Mouse (Mus musculus) stomach, embryonic 16.5 days (tissue): ENCODE measurements at regions not wholly inside any gene's neighbourhood (a gene's known extent, or its start where the extent isn't known, plus 50 kb on each side); places are given as distances from the start of the nearest gene placed in this dataset.

Experiments
- ATAC-seq: fragments of 200-750 bp; cut with Nextera tagmentation; 2 replicates; pipeline ENCODE4 v1.8.0; 2017; ENCODE audit warnings: moderate number of reproducible peaks, moderate TSS enrichment; ENCODE audit not compliant: insufficient read depth, low FRiP score
- H3K27ac ChIP-seq: fragments of 300-500 bp; sonication (generic); 2 replicates; pipeline ENCODE4 v1.5.1; 2014; ENCODE audit warnings: low read length
- H3K27me3 ChIP-seq: fragments of 300-500 bp; sonication (generic); 2 replicates; pipeline ENCODE4 v1.6.1; 2014; ENCODE audit warnings: low read length, control low read depth, mixed read lengths; ENCODE audit not compliant: control insufficient read depth, insufficient read depth
- H3K36me3 ChIP-seq: fragments of 300-500 bp; sonication (generic); 2 replicates; pipeline ENCODE4 v1.6.1; 2014; ENCODE audit warnings: low read length; ENCODE audit not compliant: control insufficient read depth, insufficient read depth
- H3K4me1 ChIP-seq: fragments of 300-500 bp; sonication (generic); 2 replicates; pipeline ENCODE4 v1.6.1; 2014; ENCODE audit warnings: low read length, control low read depth, mixed read lengths; ENCODE audit not compliant: control insufficient read depth, insufficient read depth
- H3K4me2 ChIP-seq: fragments of 300-500 bp; sonication (generic); 2 replicates; pipeline ENCODE4 v1.6.1; 2014; ENCODE audit warnings: low read depth, low read length, mixed read lengths
- H3K4me3 ChIP-seq: fragments of 300-500 bp; sonication (generic); replicated peaks from 2 replicates; pipeline ENCODE4 v1.5.1; 2014; ENCODE audit warnings: mild to moderate bottlenecking, low read length
- H3K9ac ChIP-seq: fragments of 300-500 bp; sonication (generic); 2 replicates; pipeline ENCODE4 v1.6.1; 2014; ENCODE audit warnings: low read length
- H3K9me3 ChIP-seq: fragments of 300-500 bp; sonication (generic); replicated peaks from 2 replicates; pipeline ENCODE4 v1.6.1; 2016; ENCODE audit warnings: low read length, control low read depth; ENCODE audit not compliant: control insufficient read depth
- WGBS: fragments of 180-500 bp; shearing (Covaris S2); extraction: QIAGEN DNeasy Blood & Tissue Kit; methylation state at CpG from one replicate; pipeline ENCODE4 v1.1.7; 2014; 5-methylcytosine and 5-hydroxymethylcytosine counted together

DNA sequence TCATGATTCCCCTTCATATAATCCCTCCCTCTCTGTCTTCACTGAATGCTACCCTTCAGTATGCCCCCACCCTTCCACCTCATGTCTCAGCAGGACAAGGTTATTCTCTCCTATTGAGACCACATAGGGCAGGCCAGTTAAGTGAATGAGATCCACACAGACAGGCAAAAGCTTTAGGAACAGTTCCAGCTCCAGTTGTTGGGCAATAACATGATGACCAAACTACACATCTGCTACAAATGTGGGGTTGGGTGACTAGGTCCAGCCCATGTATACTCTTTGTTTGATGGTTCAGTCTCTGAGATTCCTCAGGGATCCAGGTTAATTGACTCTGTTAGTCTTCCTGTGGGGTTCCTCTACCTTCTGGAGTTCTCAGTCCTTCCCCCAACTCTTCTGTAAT, 269.5 kb upstream of the Col3a1 start:
- no peak overlapping the region for H3K9ac ChIP-seq
- no peaks in the 10 kb centered on the region for H3K9me3 ChIP-seq
- H3K4me1 ChIP-seq = no peaks in the 10 kb centered on the region
- H3K4me2 ChIP-seq = no peak overlapping the region
- H3K27ac ChIP-seq = peak overlapping the region; percentile 6; the same call in 1 of the 2 replicates
- ATAC-seq = no peak
- no peaks in the 10 kb centered on the region for H3K27me3 ChIP-seq
- no peak overlapping the region for H3K4me3 ChIP-seq
- H3K36me3 ChIP-seq = no peaks in the 10 kb centered on the region

DNA sequence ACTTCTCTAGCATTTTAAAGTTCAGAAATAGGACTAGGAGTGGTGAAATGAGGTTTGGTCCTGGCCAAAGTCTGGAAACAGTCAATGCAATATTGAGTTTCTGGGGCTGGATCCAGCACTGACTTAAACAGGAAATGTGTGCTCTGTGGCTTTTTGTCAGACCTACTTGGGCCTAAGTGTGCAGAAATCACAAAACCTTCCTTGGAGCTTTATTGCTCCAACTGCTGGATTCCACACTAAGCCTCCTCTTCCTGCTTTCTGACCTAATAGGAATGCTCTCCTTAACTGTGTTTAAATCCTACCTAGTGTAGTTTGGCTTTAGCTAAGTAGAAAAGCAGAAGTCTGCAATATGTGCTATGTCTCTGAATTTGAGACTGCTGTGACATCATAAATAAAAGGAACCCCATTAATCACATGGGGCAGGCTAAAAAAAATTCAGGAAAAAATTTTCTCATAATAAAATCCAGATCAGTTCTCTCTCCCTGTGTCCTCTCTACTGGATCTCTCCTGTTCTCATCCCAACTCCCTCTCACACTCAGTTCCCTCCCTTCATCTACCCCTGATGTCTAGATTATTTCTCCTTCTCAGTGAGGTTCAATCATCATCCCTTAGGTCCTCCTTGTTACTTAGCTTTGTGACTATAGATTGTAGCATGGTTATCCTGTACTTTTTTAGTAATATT, 268.0 kb upstream of the Col3a1 start:
- peak overlapping the region; percentile 65 for H3K27ac ChIP-seq
- no peaks in the 10 kb centered on the region for H3K36me3 ChIP-seq
- no peak overlapping the region for H3K4me2 ChIP-seq
- H3K27me3 ChIP-seq = no peaks in the 10 kb centered on the region
- H3K4me1 ChIP-seq = no peaks in the 10 kb centered on the region
- peak; percentile 93 for ATAC-seq
- no peaks in the 10 kb centered on the region for H3K9me3 ChIP-seq
- no peak overlapping the region for H3K9ac ChIP-seq
- H3K4me3 ChIP-seq = no peak overlapping the region

DNA sequence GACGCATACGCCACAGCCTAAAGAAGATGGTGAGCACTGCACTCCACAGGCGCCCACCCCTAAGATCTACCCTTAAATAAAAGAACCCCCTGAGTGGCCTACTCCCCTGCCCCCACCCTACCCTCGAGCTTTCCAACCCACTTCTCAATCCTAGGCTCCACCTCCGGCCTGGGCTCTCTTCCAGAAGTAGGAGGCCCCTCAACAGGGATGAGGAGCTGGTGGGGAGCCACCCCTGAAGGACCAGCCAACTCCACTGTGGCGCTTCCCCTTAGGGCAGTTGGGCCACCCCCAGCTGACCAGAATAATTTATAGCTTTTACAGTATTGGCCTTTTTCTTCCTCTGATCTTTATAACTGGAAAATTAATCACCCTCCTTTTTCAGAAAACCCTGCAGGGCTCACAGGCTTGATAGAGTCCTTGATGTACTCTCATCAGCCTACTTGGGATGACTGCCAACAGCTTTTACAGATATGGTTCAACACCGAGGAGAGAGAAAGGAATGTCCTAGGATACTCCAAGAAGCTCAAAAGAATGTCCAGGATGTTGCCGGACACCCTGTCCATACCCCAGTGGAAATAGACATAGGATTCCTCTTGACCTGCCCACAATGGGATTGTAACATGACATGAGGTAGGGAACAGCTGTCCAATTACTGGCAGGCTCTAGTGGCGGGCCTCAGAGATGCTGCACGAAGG, 220.3 kb upstream of the Col3a1 start:
- Histone ChIP-seq H3K27ac (no peak overlapping the region), H3K9ac (no peak overlapping the region), H3K9me3 (no peaks in the 10 kb centered on the region), H3K36me3 (no peaks in the 10 kb centered on the region), H3K4me2 (no peak overlapping the region), H3K27me3 (no peaks in the 10 kb centered on the region), H3K4me1 (no peaks in the 10 kb centered on the region), H3K4me3 (no peak overlapping the region)
- 77% methylated on average over 10 of the region's 10 CpGs for WGBS
- peak; percentile 50; the same call in 1 of the 2 replicates for ATAC-seq

DNA sequence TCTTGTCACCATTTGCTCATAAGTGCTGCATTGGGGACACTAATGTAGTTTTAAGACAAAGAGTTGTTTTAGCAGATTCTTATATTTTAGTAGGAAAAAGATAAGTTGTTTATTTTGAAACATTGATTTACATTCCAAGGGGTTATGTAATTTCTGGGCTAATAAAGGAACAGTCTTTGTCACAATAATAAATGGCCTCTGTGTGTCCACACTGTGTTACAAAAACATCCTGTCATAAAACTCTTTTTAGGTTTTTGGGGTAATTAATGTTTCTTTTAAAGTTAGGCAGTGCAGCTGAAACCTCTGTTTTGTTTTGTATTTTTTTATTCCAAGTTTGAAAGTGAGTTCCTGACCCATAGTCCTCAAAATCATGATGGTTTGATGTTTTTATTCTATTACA, 210.4 kb upstream of the Col3a1 start:
- no peaks in the 10 kb centered on the region for H3K27me3 ChIP-seq
- no peak overlapping the region for H3K4me3 ChIP-seq
- H3K27ac ChIP-seq = no peak overlapping the region
- H3K4me2 ChIP-seq = no peak overlapping the region
- H3K9ac ChIP-seq = no peak overlapping the region
- no peaks in the 10 kb centered on the region for H3K36me3 ChIP-seq
- H3K9me3 ChIP-seq = 0 out of 2 replicates have a peak, but pooled peaks cover 3% of the 10 kb centered on the region
- no peaks in the 10 kb centered on the region for H3K4me1 ChIP-seq
- ATAC-seq = no peak

DNA sequence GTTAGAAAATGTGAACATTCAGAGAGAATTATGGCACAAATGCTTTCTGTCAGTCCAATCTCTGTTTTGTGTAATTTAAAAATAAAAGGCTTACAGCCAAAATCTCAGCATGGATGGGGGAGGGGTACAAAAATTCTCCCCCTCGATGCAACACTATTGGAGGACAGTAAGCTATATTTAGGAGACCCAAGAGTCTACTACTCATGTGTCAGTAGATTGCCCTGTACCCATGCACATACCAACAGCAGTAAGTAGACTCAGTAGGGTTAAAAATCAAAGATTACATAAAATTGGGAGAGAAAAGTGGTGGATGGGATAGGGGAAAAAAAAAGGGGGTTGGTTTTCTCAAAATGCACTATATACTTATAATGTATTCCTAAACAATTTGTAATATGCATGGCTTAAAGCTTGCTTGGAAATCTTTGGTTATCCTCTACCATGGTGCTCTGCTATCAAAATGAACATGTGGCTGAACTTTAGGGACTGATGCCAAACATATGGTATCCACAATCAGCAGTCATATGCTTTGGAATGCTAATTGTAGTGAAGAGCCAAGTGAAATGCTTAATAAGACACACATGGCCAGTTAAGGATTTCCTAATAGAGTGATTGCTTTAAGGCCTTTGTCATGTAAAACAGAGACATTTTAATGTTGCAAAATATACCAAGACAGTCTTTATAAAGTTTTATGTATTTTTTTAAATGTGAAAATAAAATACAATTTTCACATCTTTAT, 194.8 kb upstream of the Col3a1 start:
- H3K36me3 ChIP-seq = no peaks in the 10 kb centered on the region
- H3K9ac ChIP-seq = no peak overlapping the region
- no peak overlapping the region for H3K27ac ChIP-seq
- ATAC-seq = peak; percentile 60; the same call in 1 of the 2 replicates
- no peaks in the 10 kb centered on the region for H3K27me3 ChIP-seq
- H3K9me3 ChIP-seq = no peaks in the 10 kb centered on the region
- no peak overlapping the region for H3K4me3 ChIP-seq
- 59% methylated on average over 1 of the region's 1 CpGs for whole genome bisulfite sequencing
- H3K4me1 ChIP-seq = no peaks in the 10 kb centered on the region
- H3K4me2 ChIP-seq = no peak overlapping the region

DNA sequence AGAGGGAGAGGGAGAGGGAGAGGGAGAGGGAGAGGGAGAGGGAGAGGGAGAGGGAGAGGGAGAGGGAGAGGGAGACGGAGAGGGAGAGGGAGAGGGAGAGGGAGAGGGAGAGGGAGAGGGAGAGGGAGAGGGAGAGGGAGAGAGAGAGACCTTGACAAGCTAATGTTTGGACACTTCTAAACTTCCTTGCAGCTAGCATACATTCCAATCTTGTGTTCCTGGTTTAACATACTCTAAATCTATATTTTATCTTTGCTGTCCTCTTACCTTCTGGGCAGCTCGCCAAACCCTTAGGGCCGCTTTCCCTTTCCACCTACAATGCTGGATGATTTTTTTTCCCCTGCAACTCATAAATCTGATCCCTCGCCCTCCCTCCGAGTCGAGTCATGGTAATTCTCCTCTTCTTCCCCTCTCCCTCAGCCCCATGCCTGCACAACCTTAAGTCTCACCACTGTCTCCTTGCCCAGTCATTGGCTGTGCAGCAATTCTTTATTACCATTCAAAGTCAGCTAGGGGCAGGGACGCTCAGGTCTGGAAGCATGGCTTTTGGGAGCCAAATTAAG, 176.1 kb upstream of the Col3a1 start:
- H3K4me1 ChIP-seq = no peaks in the 10 kb centered on the region
- H3K9me3 ChIP-seq = no peaks in the 10 kb centered on the region
- H3K4me2 ChIP-seq = no peak overlapping the region
- H3K27ac ChIP-seq = no peak overlapping the region
- no peak overlapping the region for H3K4me3 ChIP-seq
- no peaks in the 10 kb centered on the region for H3K27me3 ChIP-seq
- H3K36me3 ChIP-seq = no peaks in the 10 kb centered on the region
- peak; percentile 47; the same call in 1 of the 2 replicates for ATAC-seq
- 38% methylated on average over 6 of the region's 7 CpGs for WGBS
- no peak overlapping the region for H3K9ac ChIP-seq

DNA sequence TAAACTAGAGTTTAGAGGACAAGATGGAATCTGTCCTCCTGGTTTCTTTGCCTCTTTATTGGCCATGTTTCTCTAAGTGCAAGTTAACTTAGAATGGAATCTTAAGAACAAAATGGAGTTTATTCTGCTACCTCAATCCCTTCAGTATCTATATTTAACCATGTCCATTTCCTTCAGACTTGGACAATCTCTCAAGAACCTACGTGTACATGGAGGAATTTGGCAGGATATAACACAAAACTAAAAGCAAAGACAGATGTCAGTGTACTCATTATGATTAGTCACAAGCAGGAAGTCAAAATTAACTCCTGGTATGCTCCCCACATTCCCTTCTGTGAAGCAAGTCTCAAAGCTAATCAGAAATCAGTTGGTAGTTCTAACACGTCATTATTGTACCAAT, 164.3 kb upstream of the Col3a1 start:
- Histone ChIP-seq H3K36me3 (no peaks in the 10 kb centered on the region), H3K4me2 (no peak overlapping the region), H3K4me1 (no peaks in the 10 kb centered on the region), H3K27ac (no peak overlapping the region), H3K9me3 (no peaks in the 10 kb centered on the region), H3K4me3 (no peak overlapping the region), H3K27me3 (no peaks in the 10 kb centered on the region), H3K9ac (no peak overlapping the region)
- 59% methylated on average over 2 of the region's 2 CpGs for WGBS
- ATAC-seq = no peak

DNA sequence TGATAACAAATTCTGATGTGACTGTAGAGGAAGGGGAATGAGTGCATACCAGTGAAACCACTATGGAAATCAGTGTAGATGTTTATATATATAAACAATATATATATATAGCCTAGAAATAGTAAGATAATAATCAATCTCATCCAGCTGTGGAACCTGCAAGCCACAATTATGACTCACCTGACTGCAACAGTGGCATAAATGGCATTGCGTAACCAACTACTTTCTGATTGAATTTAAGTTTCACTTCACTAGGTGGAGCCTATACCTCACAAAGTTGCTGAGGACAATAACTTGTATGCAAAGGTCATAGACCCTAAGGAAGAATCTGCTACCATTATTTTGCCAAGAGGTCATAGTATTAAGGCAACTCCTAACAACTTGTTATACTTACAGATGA, 129.7 kb upstream of the Col3a1 start:
- no peaks in the 10 kb centered on the region for H3K36me3 ChIP-seq
- H3K4me3 ChIP-seq = no peak overlapping the region
- ATAC-seq = no peak
- no peak overlapping the region for H3K27ac ChIP-seq
- no peaks in the 10 kb centered on the region for H3K27me3 ChIP-seq
- no peak overlapping the region for H3K9ac ChIP-seq
- no peak overlapping the region for H3K4me2 ChIP-seq
- H3K9me3 ChIP-seq = no peaks in the 10 kb centered on the region
- 98% methylated on average over 1 of the region's 1 CpGs for WGBS
- no peaks in the 10 kb centered on the region for H3K4me1 ChIP-seq

DNA sequence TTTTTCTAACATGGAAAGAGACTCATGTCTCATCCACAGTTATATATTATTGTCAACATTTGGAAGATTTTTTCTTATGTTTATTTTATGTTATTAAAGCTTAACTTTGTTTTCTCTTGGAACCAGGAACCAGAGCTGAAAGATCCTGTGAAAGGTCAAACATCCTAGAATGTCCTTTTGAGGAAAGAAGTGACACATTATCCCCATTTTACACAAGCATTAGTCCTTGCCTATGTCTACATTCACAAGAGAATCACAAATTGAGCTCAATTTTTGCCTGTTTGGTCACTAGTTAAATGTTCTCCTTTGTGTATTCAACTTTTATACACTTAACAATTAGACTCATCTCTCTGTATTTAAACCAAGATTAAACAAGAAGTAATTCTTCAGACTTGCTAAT, 126.0 kb upstream of the Col3a1 start:
- Histone ChIP-seq H3K9me3 (no peaks in the 10 kb centered on the region), H3K4me3 (no peak overlapping the region), H3K36me3 (no peaks in the 10 kb centered on the region), H3K4me2 (no peak overlapping the region), H3K27me3 (no peaks in the 10 kb centered on the region), H3K27ac (no peak overlapping the region), H3K4me1 (no peaks in the 10 kb centered on the region), H3K9ac (no peak overlapping the region)
- ATAC-seq = no peak
